Mouse (Mus musculus) MEL (cell line): ENCODE measurements around the gene Mark4. TPM values are rescaled to one million over a fixed set of nuclear protein-coding genes. Genes with fewer than 3 reads are reported as not detected.

ENCODE experiments used
- DNase-seq: peaks from one replicate; pipeline ENCODE4 v3.0.0; 2011; ENCODE audit warnings: low read depth, low spot score
- H3K27ac ChIP-seq: 2 replicates; pipeline ENCODE4 v1.5.1; 2012; ENCODE audit warnings: low read depth, mild to moderate bottlenecking, control low read depth, low read length, moderate library complexity; ENCODE audit not compliant: control insufficient read depth
- H3K27me3 ChIP-seq, 2 experiments: fragments of 150-350 bp in 1 of 2; sonication (generic) in 1 of 2; 2 replicates each; pipeline ENCODE4 v1.6.1; 2012; ENCODE audit warnings: low read length in 2 of 2, mild to moderate bottlenecking in 2 of 2, improper control_type of control experiment in 1 of 2, moderate library complexity in 1 of 2; ENCODE audit not compliant: insufficient read depth in 2 of 2, control insufficient read depth in 1 of 2
- H3K36me3 ChIP-seq, 2 experiments: 2 replicates each; pipeline ENCODE4 v1.6.1; 2012 to 2014; ENCODE audit warnings: low read length in 2 of 2, improper control_type of control experiment in 1 of 2, inconsistent platforms in 1 of 2, mild to moderate bottlenecking in 1 of 2; ENCODE audit not compliant: insufficient read depth in 2 of 2, control insufficient read depth in 1 of 2
- H3K4me1 ChIP-seq, 2 experiments: fragments of 150-350 bp in 1 of 2; sonication (generic) in 1 of 2; 2 replicates each; pipeline ENCODE4 v1.6.1; 2012; ENCODE audit warnings: low read length in 2 of 2, improper control_type of control experiment in 1 of 2, mild to moderate bottlenecking in 1 of 2; ENCODE audit not compliant: insufficient read depth in 2 of 2, control insufficient read depth in 1 of 2
- H3K4me3 ChIP-seq, 2 experiments: fragments of 150-350 bp in 1 of 2; sonication (generic) in 1 of 2; 2 replicates each; pipeline ENCODE4 v1.5.1; 2012; ENCODE audit warnings: low read depth in 2 of 2, low read length in 2 of 2, mild to moderate bottlenecking in 2 of 2, moderate library complexity in 2 of 2, control low read depth in 1 of 2, improper control_type of control experiment in 1 of 2; ENCODE audit not compliant: control insufficient read depth in 1 of 2, insufficient read depth in 1 of 2
- H3K79me2 ChIP-seq: 2 replicates; pipeline ENCODE4 v1.6.1; 2012; ENCODE audit warnings: mild to moderate bottlenecking, low read length, moderate library complexity; ENCODE audit not compliant: control insufficient read depth, poor library complexity, insufficient read depth
- H3K9ac ChIP-seq: 2 replicates; pipeline ENCODE4 v1.6.1; 2012; ENCODE audit warnings: low read depth, mild to moderate bottlenecking, control low read depth, low read length, moderate library complexity; ENCODE audit not compliant: control insufficient read depth, poor library complexity, severe bottlenecking
- H3K9me3 ChIP-seq: fragments of 150-350 bp; sonication (generic); replicated peaks from 2 replicates; pipeline ENCODE4 v1.6.1; 2012; ENCODE audit warnings: mild to moderate bottlenecking, low read length, improper control_type of control experiment, moderate library complexity; ENCODE audit not compliant: insufficient read depth
- CHD1 ChIP-seq: IDR thresholded peaks from 2 replicates; pipeline ENCODE4 v1.6.1; 2012; ENCODE audit warnings: low read depth, mild to moderate bottlenecking, inconsistent platforms, low read length, improper control_type of control experiment
- CTCF ChIP-seq, 3 experiments: IDR thresholded peaks in 2 of 3; conservative IDR thresholded peaks in 1 of 3; 2 replicates each; pipeline ENCODE4 v1.5.1; 2011 to 2012; ENCODE audit warnings: low read length in 3 of 3, low read depth in 2 of 3, mild to moderate bottlenecking in 2 of 3, improper control_type of control experiment in 1 of 3, inconsistent platforms in 1 of 3, mixed read lengths in 1 of 3, moderate library complexity in 1 of 3; ENCODE audit not compliant: control insufficient read depth in 1 of 3, insufficient read depth in 1 of 3, poor library complexity in 1 of 3, severe bottlenecking in 1 of 3
- ELF1 ChIP-seq: IDR thresholded peaks from 2 replicates; pipeline ENCODE4 v1.6.1; 2014; ENCODE audit warnings: low read depth, mild to moderate bottlenecking, inconsistent platforms, low read length, improper control_type of control experiment, moderate library complexity
- EP300 ChIP-seq, 2 experiments: IDR thresholded peaks; 2 replicates each; pipeline ENCODE4 v1.6.1; 2011; ENCODE audit warnings: improper control_type of control experiment in 2 of 2, low read length in 2 of 2, low read depth in 1 of 2, mild to moderate bottlenecking in 1 of 2
- ETS1 ChIP-seq: IDR thresholded peaks from 2 replicates; pipeline ENCODE4 v1.6.1; 2012; ENCODE audit warnings: low read depth, mild to moderate bottlenecking, inconsistent platforms, low read length, improper control_type of control experiment, moderate library complexity
- GABPA ChIP-seq: IDR thresholded peaks from 2 replicates; pipeline ENCODE4 v1.6.1; 2012; ENCODE audit warnings: low read depth, mild to moderate bottlenecking, inconsistent platforms, low read length, improper control_type of control experiment, moderate library complexity
- GATA1 ChIP-seq: IDR thresholded peaks from 2 replicates; pipeline ENCODE4 v1.6.1; 2011; ENCODE audit warnings: low read depth, low read length, improper control_type of control experiment
- HCFC1 ChIP-seq: IDR thresholded peaks from 2 replicates; pipeline ENCODE4 v1.6.1; 2012; ENCODE audit warnings: low read depth, mild to moderate bottlenecking, inconsistent platforms, low read length, improper control_type of control experiment, moderate library complexity
- JUND ChIP-seq: IDR thresholded peaks from 2 replicates; pipeline ENCODE4 v1.6.1; 2011; ENCODE audit warnings: low read depth, mild to moderate bottlenecking, improper control_type of control experiment, low read length
- KAT2A ChIP-seq: conservative IDR thresholded peaks from 2 replicates; pipeline ENCODE4 v1.6.1; 2012; ENCODE audit warnings: low read depth, low read length, improper control_type of control experiment, inconsistent platforms
- MAFK ChIP-seq: IDR thresholded peaks from 2 replicates; pipeline ENCODE4 v1.6.1; 2011; ENCODE audit warnings: low read depth, mild to moderate bottlenecking, low read length, improper control_type of control experiment, borderline replicate concordance
- MAX ChIP-seq: IDR thresholded peaks from 2 replicates; pipeline ENCODE4 v1.6.1; 2011; ENCODE audit warnings: low read length, improper control_type of control experiment
- MAZ ChIP-seq: IDR thresholded peaks from 2 replicates; pipeline ENCODE4 v1.6.1; 2012; ENCODE audit warnings: low read depth, mild to moderate bottlenecking, inconsistent platforms, low read length, improper control_type of control experiment
- MEF2A ChIP-seq: IDR thresholded peaks from 2 replicates; pipeline ENCODE4 v1.6.1; 2014; ENCODE audit warnings: low read depth, mild to moderate bottlenecking, inconsistent platforms, low read length, improper control_type of control experiment; ENCODE audit not compliant: poor library complexity, insufficient replicate concordance, severe bottlenecking; ENCODE audit errors: extremely low read depth
- MYC ChIP-seq: IDR thresholded peaks from 2 replicates; pipeline ENCODE4 v1.6.1; 2011; ENCODE audit warnings: low read depth, mild to moderate bottlenecking, low read length, improper control_type of control experiment, moderate library complexity
- POLR2A ChIP-seq, 2 experiments: IDR thresholded peaks; 2 replicates each; pipeline ENCODE4 v1.6.1; 2011 to 2012; ENCODE audit warnings: low read length in 2 of 2, mild to moderate bottlenecking in 2 of 2, control low read depth in 1 of 2, improper control_type of control experiment in 1 of 2, low read depth in 1 of 2, moderate library complexity in 1 of 2; ENCODE audit not compliant: control insufficient read depth in 1 of 2, insufficient read depth in 1 of 2, poor library complexity in 1 of 2
- RAD21 ChIP-seq: IDR thresholded peaks from 2 replicates; pipeline ENCODE4 v1.6.1; 2011; ENCODE audit warnings: mild to moderate bottlenecking, low read depth, low read length, improper control_type of control experiment
- SIN3A ChIP-seq: IDR thresholded peaks from 2 replicates; pipeline ENCODE4 v1.6.1; 2012; ENCODE audit warnings: low read length, improper control_type of control experiment, inconsistent platforms
- SMC3 ChIP-seq: IDR thresholded peaks from 2 replicates; pipeline ENCODE4 v1.6.1; 2011; ENCODE audit warnings: low read depth, low read length, improper control_type of control experiment
- TAL1 ChIP-seq: IDR thresholded peaks from 2 replicates; pipeline ENCODE4 v1.6.1; 2012; ENCODE audit warnings: mild to moderate bottlenecking, inconsistent platforms, low read length, moderate library complexity, mixed read lengths
- TBP ChIP-seq: IDR thresholded peaks from 2 replicates; pipeline ENCODE4 v1.8.0; 2011; ENCODE audit warnings: low read depth, low read length, improper control_type of control experiment
- TCF12 ChIP-seq: IDR thresholded peaks from 2 replicates; pipeline ENCODE4 v1.6.1; 2014; ENCODE audit warnings: low read depth, mild to moderate bottlenecking, inconsistent platforms, low read length, improper control_type of control experiment, moderate library complexity
- USF1 ChIP-seq: IDR thresholded peaks from 2 replicates; pipeline ENCODE4 v1.6.1; 2014; ENCODE audit warnings: low read depth, mild to moderate bottlenecking, inconsistent platforms, low read length, improper control_type of control experiment, moderate library complexity
- ZKSCAN1 ChIP-seq: IDR thresholded peaks from 2 replicates; pipeline ENCODE4 v1.6.1; 2012; ENCODE audit warnings: low read depth, mild to moderate bottlenecking, inconsistent platforms, low read length, improper control_type of control experiment, moderate library complexity
- ZMIZ1 ChIP-seq: IDR thresholded peaks from 2 replicates; pipeline ENCODE4 v1.6.1; 2012; ENCODE audit warnings: low read depth, mild to moderate bottlenecking, inconsistent platforms, low read length, improper control_type of control experiment, moderate library complexity
- polyA plus RNA-seq, 2 experiments: library from polyadenylated mRNA; stranded (reverse) in 1 of 2; unstranded in 1 of 2; fragments of >175 nt in 1 of 2; fragments of >200 nt in 1 of 2; gene quantifications; 2 replicates each; pipeline versions ENCODE4 v1.2.1 to v1.2.4; 2012; ENCODE audit warnings: low replicate concordance in 2 of 2, low read depth in 1 of 2; ENCODE audit not compliant: insufficient read length in 2 of 2, insufficient read depth in 1 of 2, missing spikeins in 1 of 2
- total RNA-seq: library from RNA; depleted of rRNA; stranded (reverse); fragments of 300-350 nt; gene quantifications from 2 replicates; pipeline ENCODE4 v1.2.3, GENCODE M21; 2012

Gene Mark4
- total and polyA plus RNA-seq, 3 experiments = 4.7 to 18.5 TPM; not detected in 1

DNA sequence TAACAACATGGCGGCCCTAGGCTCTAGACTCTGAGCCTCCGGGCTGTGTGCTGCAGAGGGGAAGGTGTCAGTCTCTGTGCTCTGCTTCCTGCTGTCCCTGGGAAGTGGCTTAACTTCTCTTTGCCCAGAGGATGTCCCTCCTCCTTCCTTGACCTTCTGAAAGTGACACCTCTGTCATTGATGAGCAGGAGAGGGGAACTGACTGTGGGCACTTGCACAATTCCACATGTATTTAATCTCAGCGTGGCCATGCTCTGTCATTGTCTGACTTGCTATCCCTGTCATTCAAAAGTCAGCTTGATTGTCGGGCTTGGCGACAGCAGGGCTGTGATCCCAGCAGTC is 37.6 kb upstream of the Mark4 start:
- Histone ChIP-seq H3K27ac (no peak overlapping the region), H3K9me3 (no peaks in the 10 kb centered on the region), H3K27me3 (no peaks in the 10 kb centered on the region), H3K9ac (no peak overlapping the region), H3K4me3 (no peak overlapping the region), H3K36me3 (no peaks in the 10 kb centered on the region), H3K4me1 (peaks cover 0 to 13% of the 10 kb centered on the region in 2 experiments; a peak in 3 of 4 replicates), H3K79me2 (no peaks in the 10 kb centered on the region)
- DNase-seq = no peak
- TF ChIP-seq ELF1 (no peak), CTCF (IDR thresholded peaks at IDR 0.05 in 2 of 3, conservative IDR thresholded peaks at IDR 0.05 in 1 of 3; ENCODE audit: control insufficient read depth in 1 of 3, insufficient read depth in 1 of 3, low read depth in 2 of 3, low read length in 3 of 3, poor library complexity in 1 of 3, severe bottlenecking in 1 of 3) (no peak), KAT2A (no peak), GABPA (no peak), JUND (no peak), MAZ (no peak), ZKSCAN1 (no peak), MEF2A (no peak), CHD1 (no peak), MAFK (no peak), ZMIZ1 (no peak), HCFC1 (no peak), RAD21 (no peak)

DNA sequence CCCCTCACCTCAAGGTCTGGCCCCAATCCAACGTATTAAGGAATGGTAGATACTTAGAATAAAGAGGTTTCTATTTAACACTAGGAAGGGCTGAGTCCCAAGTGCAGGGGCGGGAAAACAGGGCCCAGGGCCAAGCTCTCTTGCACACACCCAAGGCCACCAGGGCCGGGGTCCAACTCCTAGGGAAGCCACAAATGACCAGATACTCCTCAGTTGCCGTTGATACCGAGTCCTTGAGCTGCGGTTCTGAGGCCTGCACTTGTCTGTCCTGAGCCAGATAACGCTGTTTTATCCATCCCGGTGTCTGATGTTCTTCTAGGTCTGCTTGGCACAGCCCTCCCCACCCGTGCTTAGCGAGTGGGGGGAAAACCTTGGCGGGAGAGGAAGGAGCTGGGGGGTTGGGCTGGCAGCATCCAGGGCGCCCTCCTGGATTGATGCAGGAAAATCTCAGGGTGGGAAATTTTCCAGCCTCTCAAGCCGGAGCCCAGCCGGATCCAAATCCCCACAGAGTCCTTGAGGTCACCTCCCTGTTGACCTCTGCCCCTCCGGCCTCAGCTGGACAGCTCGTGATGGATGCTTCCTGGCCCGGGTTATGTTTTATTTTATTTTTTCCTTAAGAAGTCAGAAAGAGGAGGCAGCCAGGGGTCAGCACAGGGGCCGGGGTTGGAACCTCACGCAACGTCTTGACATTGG is 37.0 kb upstream of the Mark4 start:
- H3K27me3 ChIP-seq = no peaks in the 10 kb centered on the region
- H3K4me3 ChIP-seq = peak overlapping the region; percentile 50
- peak; percentile 52 for DNase-seq

More for the DNA sequence above, 37.0 kb upstream of the Mark4 start:
- Histone ChIP-seq H3K36me3 (no peaks in the 10 kb centered on the region), H3K9me3 (no peaks in the 10 kb centered on the region), H3K9ac (peak overlapping the region; percentile 34; the same call in 1 of the 2 replicates)
- TF ChIP-seq USF1 = no peak
- TF ChIP-seq JUND = no peak
- TF ChIP-seq TAL1 = peak; percentile 12; the same call in 1 of the 2 replicates
- TF ChIP-seq RAD21 = no peak
- no peak for TF ChIP-seq ETS1
- TF ChIP-seq MAX = no peak
- peak; percentile 53; the same call in 1 of the 2 replicates for TF ChIP-seq TCF12
- no peak for TF ChIP-seq TBP
- peak; percentile 23 to 56; a peak in 2 of 4 replicates for TF ChIP-seq EP300 (IDR thresholded peaks at IDR 0.05; ENCODE audit: low read depth in 1 of 2, low read length in 2 of 2)
- no peak for TF ChIP-seq SIN3A
- no peak for TF ChIP-seq POLR2A (IDR thresholded peaks at IDR 0.05; ENCODE audit: control insufficient read depth in 1 of 2, insufficient read depth in 1 of 2, low read depth in 1 of 2, low read length in 2 of 2, poor library complexity in 1 of 2)
- peak; percentile 28; the same call in 1 of the 2 replicates for TF ChIP-seq GATA1
- TF ChIP-seq SMC3 = no peak
- no peak for TF ChIP-seq MYC
- TF ChIP-seq, all 39 proteins: peak for 4
- no peak overlapping the region for H3K27ac ChIP-seq
- H3K79me2 ChIP-seq = no peaks in the 10 kb centered on the region
- H3K4me1 ChIP-seq = peaks cover 0 to 13% of the 10 kb centered on the region in 2 experiments; a peak in 3 of 4 replicates
